Mouse (Mus musculus) hindbrain, embryonic 11.5 days (tissue): ENCODE results near the gene Cnnm1. TPM values are rescaled to one million over a fixed set of nuclear protein-coding genes. Genes with fewer than 3 reads are reported as not detected.

ENCODE experiments used
- ATAC-seq: fragments of 200-750 bp; cut with Nextera tagmentation; 2 replicates; pipeline ENCODE4 v1.8.0; 2017; ENCODE audit warnings: mild to moderate bottlenecking, moderate TSS enrichment, moderate library complexity; ENCODE audit not compliant: low FRiP score
- DNase-seq: peaks from one replicate; pipeline ENCODE4 v3.0.0-alpha.2; 2015; ENCODE audit warnings: low spot score
- H3K27ac ChIP-seq: fragments of 300-500 bp; sonication (generic); 2 replicates; pipeline ENCODE4 v1.5.1; 2014; ENCODE audit warnings: mild to moderate bottlenecking, low read depth, low read length
- H3K27me3 ChIP-seq: fragments of 300-500 bp; sonication (generic); 2 replicates; pipeline ENCODE4 v1.6.1; 2014; ENCODE audit warnings: mild to moderate bottlenecking, low read length, moderate library complexity, mixed read lengths; ENCODE audit not compliant: control insufficient read depth, insufficient read depth
- H3K36me3 ChIP-seq: fragments of 300-500 bp; sonication (generic); 2 replicates; pipeline ENCODE4 v1.6.1; 2014; ENCODE audit warnings: mild to moderate bottlenecking, low read length, moderate library complexity, mixed read lengths; ENCODE audit not compliant: control insufficient read depth, insufficient read depth
- H3K4me1 ChIP-seq: fragments of 300-500 bp; sonication (generic); replicated peaks from 2 replicates; pipeline ENCODE4 v1.6.1; 2014; ENCODE audit warnings: low read length, mixed read lengths; ENCODE audit not compliant: control insufficient read depth, insufficient read depth
- H3K4me2 ChIP-seq: fragments of 300-500 bp; sonication (generic); replicated peaks from 2 replicates; pipeline ENCODE4 v1.6.1; 2014; ENCODE audit warnings: mild to moderate bottlenecking, low read depth, low read length
- H3K4me3 ChIP-seq: fragments of 300-500 bp; sonication (generic); 2 replicates; pipeline ENCODE4 v1.5.1; 2014; ENCODE audit warnings: low read depth, low read length
- H3K9ac ChIP-seq: fragments of 300-500 bp; sonication (generic); 2 replicates; pipeline ENCODE4 v1.6.1; 2014; ENCODE audit warnings: low read depth, low read length
- H3K9me3 ChIP-seq: fragments of 300-500 bp; sonication (generic); 2 replicates; pipeline ENCODE4 v1.6.1; 2016; ENCODE audit warnings: low read length; ENCODE audit not compliant: control insufficient read depth
- WGBS: fragments of 180-500 bp; shearing (Covaris S2); extraction: QIAGEN DNeasy Blood & Tissue Kit; methylation state at CpG from one replicate; pipeline ENCODE4 v1.1.7; 2014; 5-methylcytosine and 5-hydroxymethylcytosine counted together
- polyA plus RNA-seq: library from polyadenylated mRNA; unstranded; fragments of >200 nt; fragmentation: Nextera tagmentation; extraction: Ambion mirVana; gene quantifications from 2 replicates; pipeline ENCODE4 v1.2.1, GENCODE M21; 2014

Cnnm1 gene
- polyA plus RNA-seq, 1 experiment from 2014 or later, result 1.1 TPM

DNA sequence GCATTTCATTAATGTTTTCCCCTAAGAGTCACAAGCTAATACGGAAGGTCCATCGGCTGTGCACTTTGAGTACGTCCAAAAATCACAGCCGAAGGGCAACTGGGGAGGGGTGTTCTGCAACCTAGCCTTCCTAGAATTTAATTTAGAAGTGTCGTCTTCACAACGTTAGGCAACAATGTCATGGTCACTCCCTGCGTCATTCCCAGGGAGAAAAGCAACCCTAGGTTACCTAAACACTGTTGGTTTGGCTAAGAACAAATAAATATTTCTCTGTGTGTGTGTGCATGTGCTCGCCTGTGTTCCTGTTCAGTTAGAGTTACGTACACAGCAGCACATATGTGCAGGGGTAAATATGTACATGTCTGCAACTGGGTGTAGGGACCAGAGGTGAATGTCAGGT, 85.8 kb downstream of the Cnnm1 start:
- WGBS, result 88% methylated on average over 9 of the region's 9 CpGs
- no peak for ATAC-seq
- no peak overlapping the region for H3K9ac ChIP-seq
- H3K4me3 ChIP-seq, result no peak overlapping the region
- DNase-seq, result no peak
- H3K9me3 ChIP-seq, result no peaks in the 10 kb centered on the region
- H3K27me3 ChIP-seq, result peaks cover 3% of the 10 kb centered on the region; the same call in 1 of the 2 replicates
- H3K36me3 ChIP-seq, result no peaks in the 10 kb centered on the region
- no peak overlapping the region for H3K4me2 ChIP-seq
- H3K27ac ChIP-seq, result no peak overlapping the region
- peaks cover 3% of the 10 kb centered on the region; the same call in 1 of the 2 replicates for H3K4me1 ChIP-seq

DNA sequence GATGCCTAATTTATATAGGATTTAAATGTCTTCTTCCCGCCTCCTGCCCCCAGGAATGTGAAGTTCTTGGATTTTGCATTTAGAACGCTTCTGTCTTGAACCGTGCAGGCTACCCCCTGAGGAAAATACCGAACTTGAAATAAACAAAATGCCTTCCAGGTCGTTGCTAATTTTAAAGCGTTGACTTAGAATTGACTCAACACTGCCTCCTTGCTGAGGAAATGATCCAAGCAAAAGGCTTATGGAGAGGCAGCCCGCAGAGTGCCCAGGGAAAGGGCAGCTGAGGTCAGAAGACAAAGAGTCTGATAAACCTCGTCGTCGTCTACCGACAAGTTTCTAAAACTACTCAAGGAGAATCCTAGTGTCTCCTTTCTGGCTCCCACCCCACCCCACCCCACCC, 86.9 kb downstream of the Cnnm1 start:
- Histone ChIP-seq H3K4me3 (no peak overlapping the region), H3K9ac (no peak overlapping the region), H3K27ac (no peak overlapping the region), H3K27me3 (peaks cover 3% of the 10 kb centered on the region; the same call in 1 of the 2 replicates), H3K36me3 (no peaks in the 10 kb centered on the region), H3K4me2 (no peak overlapping the region), H3K4me1 (peaks cover 3% of the 10 kb centered on the region; the same call in 1 of the 2 replicates), H3K9me3 (no peaks in the 10 kb centered on the region)
- DNase-seq (peak; percentile 14), ATAC-seq (no peak)
- WGBS, result 11% methylated on average over 11 of the region's 11 CpGs

DNA sequence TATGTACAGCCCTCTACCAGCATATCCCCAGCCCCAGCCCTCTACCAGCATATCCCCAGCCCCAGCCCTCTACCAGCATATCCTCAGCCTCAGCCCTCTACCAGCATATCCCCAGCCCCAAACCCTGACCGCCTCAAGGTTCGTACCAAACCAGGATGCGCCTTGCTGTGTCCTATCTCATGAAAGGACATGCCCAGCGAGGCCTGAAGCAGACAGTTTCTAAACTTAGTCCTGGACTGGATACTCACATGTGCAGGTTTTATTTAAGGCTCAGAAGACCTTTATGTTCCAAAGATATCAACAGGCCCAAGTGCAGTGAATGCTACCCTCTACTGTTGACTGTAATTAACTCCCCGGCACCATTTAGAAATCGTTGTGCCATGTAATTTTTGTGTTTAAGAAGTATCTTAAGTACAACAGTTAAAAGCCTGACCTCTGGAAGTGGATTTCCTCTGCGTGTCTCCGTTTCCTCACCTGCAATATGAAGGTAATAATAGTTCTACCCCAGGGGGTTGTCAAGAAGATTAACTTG, 87.9 kb downstream of the Cnnm1 start:
- Histone ChIP-seq H3K27me3 (peaks cover 3% of the 10 kb centered on the region; the same call in 1 of the 2 replicates), H3K9ac (no peak overlapping the region), H3K4me1 (peaks cover 3% of the 10 kb centered on the region; the same call in 1 of the 2 replicates), H3K36me3 (no peaks in the 10 kb centered on the region), H3K4me3 (no peak overlapping the region), H3K9me3 (no peaks in the 10 kb centered on the region), H3K4me2 (no peak overlapping the region), H3K27ac (no peak overlapping the region)
- DNase-seq (no peak), ATAC-seq (no peak)
- 88% methylated on average over 8 of the region's 8 CpGs for WGBS

DNA sequence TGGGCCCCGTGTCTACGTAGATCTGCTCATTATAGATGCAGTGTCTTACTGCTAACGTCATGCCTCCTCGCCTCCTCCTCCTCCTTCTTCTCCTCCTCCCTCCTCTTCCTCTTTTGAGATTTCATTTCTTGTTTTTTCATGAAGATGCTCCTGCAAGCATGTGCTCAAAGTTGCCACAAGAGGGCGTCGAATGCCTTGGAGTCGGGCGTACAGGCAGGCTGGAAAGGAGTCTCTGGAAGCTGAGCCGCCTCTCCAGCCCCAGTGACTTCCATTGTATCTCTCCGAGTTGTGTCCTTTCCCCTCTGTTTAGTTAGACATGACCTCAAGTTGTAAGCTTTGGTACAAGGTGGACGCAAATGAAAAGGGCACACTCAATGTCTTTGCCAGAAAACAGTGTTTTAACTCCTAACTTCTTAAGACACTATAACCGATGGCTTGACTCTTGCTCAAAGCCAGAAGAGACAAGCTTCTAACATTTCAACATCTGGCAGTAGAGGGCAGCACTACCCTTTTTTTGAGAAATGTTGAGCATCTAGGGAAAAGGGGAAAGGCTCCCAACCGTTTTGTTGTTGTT, 90.0 kb downstream of the Cnnm1 start:
- Histone ChIP-seq H3K9me3 (no peaks in the 10 kb centered on the region), H3K27me3 (peaks cover 3% of the 10 kb centered on the region; the same call in 1 of the 2 replicates), H3K9ac (no peak overlapping the region), H3K27ac (no peak overlapping the region), H3K4me2 (peak overlapping the region; percentile 38), H3K4me3 (0 out of 2 replicates have a peak overlapping the region, but pooled peaks have one; percentile 6), H3K4me1 (no peaks in the 10 kb centered on the region), H3K36me3 (no peaks in the 10 kb centered on the region)
- ATAC-seq (peak; percentile 75; the same call in 1 of the 2 replicates), DNase-seq (peak; percentile 90)
- WGBS, result 3% methylated on average over 13 of the region's 13 CpGs

DNA sequence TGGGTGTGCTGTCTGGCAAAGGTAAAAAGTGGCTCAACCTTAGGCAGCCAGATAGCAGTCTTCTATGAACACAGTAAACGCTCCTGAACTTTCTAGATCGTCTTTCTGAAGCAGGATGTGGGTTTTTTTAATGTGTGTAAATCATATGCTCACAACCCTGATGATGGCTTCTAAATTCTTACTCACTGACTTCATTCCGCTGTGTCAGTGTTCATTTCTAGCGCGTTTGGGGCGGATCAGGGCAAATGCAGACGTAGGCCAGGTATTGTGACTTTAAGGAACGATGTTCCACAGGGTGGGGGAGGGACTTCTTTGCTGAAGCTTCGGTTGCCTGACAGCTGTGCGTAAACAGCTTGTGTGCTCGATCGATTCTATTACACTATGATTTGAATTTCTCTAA, 90.7 kb downstream of the Cnnm1 start:
- no peak overlapping the region for H3K4me3 ChIP-seq
- no peak for ATAC-seq
- no peak overlapping the region for H3K9ac ChIP-seq
- 37% methylated on average over 12 of the region's 12 CpGs for WGBS
- H3K27ac ChIP-seq, result no peak overlapping the region
- H3K9me3 ChIP-seq, result no peaks in the 10 kb centered on the region
- H3K27me3 ChIP-seq, result peaks cover 3% of the 10 kb centered on the region; the same call in 1 of the 2 replicates
- DNase-seq, result no peak
- no peaks in the 10 kb centered on the region for H3K4me1 ChIP-seq
- H3K4me2 ChIP-seq, result no peak overlapping the region
- no peaks in the 10 kb centered on the region for H3K36me3 ChIP-seq

DNA sequence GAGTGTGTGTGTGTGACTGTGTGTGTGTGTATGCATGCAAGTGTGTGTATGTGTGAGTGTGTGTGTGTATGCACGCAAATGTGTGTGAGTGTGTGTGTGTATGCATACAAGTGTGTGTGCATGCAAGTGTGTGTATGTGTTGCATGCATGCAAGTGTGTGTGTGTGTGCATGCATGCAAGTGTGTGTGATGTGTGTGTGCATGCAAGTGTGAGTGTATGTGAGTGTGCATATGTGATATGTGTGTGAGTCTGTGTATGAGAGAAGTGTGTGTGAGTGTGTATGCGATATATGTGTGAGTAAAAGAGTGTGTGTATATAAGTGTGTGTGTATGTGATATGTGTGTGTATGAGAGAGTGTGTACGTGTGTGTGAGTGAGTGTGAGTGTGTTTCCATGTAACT, 95.1 kb downstream of the Cnnm1 start:
- Histone ChIP-seq H3K4me3 (no peak overlapping the region), H3K36me3 (no peaks in the 10 kb centered on the region), H3K4me2 (no peak overlapping the region), H3K27me3 (no peaks in the 10 kb centered on the region), H3K4me1 (no peaks in the 10 kb centered on the region), H3K9ac (no peak overlapping the region), H3K27ac (no peak overlapping the region), H3K9me3 (no peaks in the 10 kb centered on the region)
- no peak for ATAC-seq
- DNase-seq, result no peak
- 84% methylated on average over 3 of the region's 3 CpGs for WGBS

DNA sequence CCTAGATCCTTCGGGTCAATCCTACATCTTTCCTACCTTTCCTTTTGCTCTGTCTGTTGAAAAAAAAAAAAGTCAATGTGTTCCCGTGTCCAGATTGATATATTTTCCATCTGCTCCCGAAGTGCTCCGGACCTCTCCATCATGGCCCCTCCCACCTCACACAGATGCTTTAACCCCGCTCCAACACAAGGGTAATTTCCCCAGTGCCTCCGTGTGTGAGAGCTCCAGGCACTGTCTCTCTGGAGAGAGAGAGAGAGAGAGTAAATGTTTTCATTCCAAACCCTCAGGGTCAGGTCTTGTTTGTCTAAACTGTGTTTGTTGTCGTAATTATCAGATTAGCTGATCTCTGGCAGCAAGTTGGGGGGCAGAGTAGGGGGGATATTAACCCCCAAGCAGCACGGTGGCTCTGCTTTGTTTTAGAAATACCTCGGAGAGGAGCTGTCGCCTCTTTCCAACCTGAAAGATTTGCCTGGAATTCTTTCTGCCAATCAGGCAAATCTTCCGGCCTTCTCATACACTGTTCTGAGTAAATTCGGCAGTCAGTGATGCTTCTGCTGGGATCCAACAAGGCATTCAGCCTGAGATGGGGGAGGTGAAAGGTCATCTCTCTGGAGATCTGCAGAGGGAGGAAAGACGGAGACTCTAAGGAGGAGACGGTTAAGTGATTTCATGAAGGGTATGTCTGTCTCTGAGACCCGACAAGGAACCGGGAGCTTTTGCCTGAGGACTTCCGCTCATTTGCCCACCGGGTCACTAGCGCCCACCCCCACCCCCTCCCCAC, 106.3 kb downstream of the Cnnm1 start:
- peaks cover 4% of the 10 kb centered on the region; the same call in 1 of the 2 replicates for H3K4me1 ChIP-seq
- DNase-seq (peak; percentile 57), ATAC-seq (no peak)
- no peak overlapping the region; the same call in 1 of the 2 replicates for H3K4me3 ChIP-seq
- no peaks in the 10 kb centered on the region for H3K27me3 ChIP-seq
- H3K36me3 ChIP-seq, result no peaks in the 10 kb centered on the region
- no peak overlapping the region for H3K27ac ChIP-seq
- no peaks in the 10 kb centered on the region for H3K9me3 ChIP-seq
- 6% methylated on average over 19 of the region's 19 CpGs for WGBS
- peak overlapping the region; percentile 32 for H3K4me2 ChIP-seq
- peak overlapping the region; percentile 37; the same call in 1 of the 2 replicates for H3K9ac ChIP-seq
